Mouse (Mus musculus): ENCODE data around the gene Pcnx. TPM values are rescaled to one million over a fixed set of nuclear protein-coding genes. Genes with fewer than 3 reads are reported as not detected.

Gene Pcnx
- polyA plus RNA-seq, 1 experiment, result 39.1 TPM

- H3K4me1 ChIP-seq (ENCODE audit: control insufficient read depth, insufficient read depth, low read length), result no peaks in the 10 kb centered on the region
- TF ChIP-seq POLR2A (IDR thresholded peaks at IDR 0.05; ENCODE audit: low read depth, low read length) (no peak), CTCF (IDR thresholded peaks at IDR 0.05; ENCODE audit: borderline replicate concordance, insufficient read depth, low read length) (no peak)
Observed at GRCm38 (mm10) chr12:81918346-81918745, 58.5 kb downstream of the Pcnx start.

GRCm38 (mm10) chr12:81918886-81919285, 59.1 kb downstream of the Pcnx start:
- Histone ChIP-seq H3K4me3 (ENCODE audit: insufficient read depth, low read length) (no peak overlapping the region), H3K27ac (ENCODE audit: insufficient read depth, low read length) (no peak overlapping the region), H3K4me1 (ENCODE audit: control insufficient read depth, insufficient read depth, low read length) (no peaks in the 10 kb centered on the region)
- no peak for TF ChIP-seq POLR2A (IDR thresholded peaks at IDR 0.05; ENCODE audit: low read depth, low read length)

More at GRCm38 (mm10) chr12:81918346-81918745, 58.5 kb downstream of the Pcnx start:
- Histone ChIP-seq H3K27ac (ENCODE audit: insufficient read depth, low read length) (no peak overlapping the region), H3K4me3 (ENCODE audit: insufficient read depth, low read length) (no peak overlapping the region)

GRCm38 (mm10) chr12:81920027-81920426, 60.2 kb downstream of the Pcnx start:
- H3K4me1 ChIP-seq (ENCODE audit: control insufficient read depth, insufficient read depth, low read length), result no peaks in the 10 kb centered on the region
- no peak overlapping the region for H3K27ac ChIP-seq (ENCODE audit: insufficient read depth, low read length)
- H3K4me3 ChIP-seq (ENCODE audit: insufficient read depth, low read length), result no peak overlapping the region
- no peak for TF ChIP-seq POLR2A (IDR thresholded peaks at IDR 0.05; ENCODE audit: low read depth, low read length)
- no peak for TF ChIP-seq CTCF (IDR thresholded peaks at IDR 0.05; ENCODE audit: borderline replicate concordance, insufficient read depth, low read length)

GRCm38 (mm10) chr12:81920614-81921013, 60.8 kb downstream of the Pcnx start:
- Histone ChIP-seq H3K4me3 (ENCODE audit: insufficient read depth, low read length) (no peak overlapping the region), H3K27ac (ENCODE audit: insufficient read depth, low read length) (no peak overlapping the region), H3K4me1 (ENCODE audit: control insufficient read depth, insufficient read depth, low read length) (no peaks in the 10 kb centered on the region)
- TF ChIP-seq POLR2A (IDR thresholded peaks at IDR 0.05; ENCODE audit: low read depth, low read length) (no peak), CTCF (IDR thresholded peaks at IDR 0.05; ENCODE audit: borderline replicate concordance, insufficient read depth, low read length) (no peak)

GRCm38 (mm10) chr12:81921785-81922184, 62.0 kb downstream of the Pcnx start:
- Histone ChIP-seq H3K27ac (ENCODE audit: insufficient read depth, low read length) (no peak overlapping the region), H3K4me3 (ENCODE audit: insufficient read depth, low read length) (no peak overlapping the region), H3K4me1 (ENCODE audit: control insufficient read depth, insufficient read depth, low read length) (no peaks in the 10 kb centered on the region)
- TF ChIP-seq CTCF (IDR thresholded peaks at IDR 0.05; ENCODE audit: borderline replicate concordance, insufficient read depth, low read length) (no peak), POLR2A (IDR thresholded peaks at IDR 0.05; ENCODE audit: low read depth, low read length) (no peak)

GRCm38 (mm10) chr12:81922838-81923237, 63.0 kb downstream of the Pcnx start:
- Histone ChIP-seq H3K4me1 (ENCODE audit: control insufficient read depth, insufficient read depth, low read length) (no peaks in the 10 kb centered on the region), H3K27ac (ENCODE audit: insufficient read depth, low read length) (no peak overlapping the region), H3K4me3 (ENCODE audit: insufficient read depth, low read length) (no peak overlapping the region)
- TF ChIP-seq CTCF (IDR thresholded peaks at IDR 0.05; ENCODE audit: borderline replicate concordance, insufficient read depth, low read length) (no peak), POLR2A (IDR thresholded peaks at IDR 0.05; ENCODE audit: low read depth, low read length) (no peak)

- TF ChIP-seq CTCF (IDR thresholded peaks at IDR 0.05; ENCODE audit: borderline replicate concordance, insufficient read depth, low read length) (no peak), POLR2A (IDR thresholded peaks at IDR 0.05; ENCODE audit: low read depth, low read length) (no peak)
- Histone ChIP-seq H3K4me1 (ENCODE audit: control insufficient read depth, insufficient read depth, low read length) (no peaks in the 10 kb centered on the region), H3K4me3 (ENCODE audit: insufficient read depth, low read length) (no peak overlapping the region), H3K27ac (ENCODE audit: insufficient read depth, low read length) (no peak overlapping the region)
Observed at GRCm38 (mm10) chr12:81927163-81927562, 67.3 kb downstream of the Pcnx start.

GRCm38 (mm10) chr12:81927643-81928381, 68.0 kb downstream of the Pcnx start:
- Histone ChIP-seq H3K27ac (ENCODE audit: insufficient read depth, low read length) (no peak overlapping the region), H3K4me3 (ENCODE audit: insufficient read depth, low read length) (no peak overlapping the region), H3K4me1 (ENCODE audit: control insufficient read depth, insufficient read depth, low read length) (no peaks in the 10 kb centered on the region)
- TF ChIP-seq POLR2A (IDR thresholded peaks at IDR 0.05; ENCODE audit: low read depth, low read length), result no peak
- TF ChIP-seq CTCF (IDR thresholded peaks at IDR 0.05; ENCODE audit: borderline replicate concordance, insufficient read depth, low read length), result no peak

GRCm38 (mm10) chr12:81928382-81928770, 68.6 kb downstream of the Pcnx start:
- H3K4me1 ChIP-seq (ENCODE audit: control insufficient read depth, insufficient read depth, low read length), result no peaks in the 10 kb centered on the region
- H3K27ac ChIP-seq (ENCODE audit: insufficient read depth, low read length), result no peak overlapping the region
- TF ChIP-seq CTCF (IDR thresholded peaks at IDR 0.05; ENCODE audit: borderline replicate concordance, insufficient read depth, low read length), result no peak
- TF ChIP-seq POLR2A (IDR thresholded peaks at IDR 0.05; ENCODE audit: low read depth, low read length), result no peak
- no peak overlapping the region for H3K4me3 ChIP-seq (ENCODE audit: insufficient read depth, low read length)

GRCm38 (mm10) chr12:81932015-81932414, 72.2 kb downstream of the Pcnx start:
- TF ChIP-seq POLR2A (IDR thresholded peaks at IDR 0.05; ENCODE audit: low read depth, low read length) (no peak), CTCF (IDR thresholded peaks at IDR 0.05; ENCODE audit: borderline replicate concordance, insufficient read depth, low read length) (no peak)
- peaks cover 1% of the 10 kb centered on the region; the same call in 1 of the 2 replicates for H3K4me1 ChIP-seq (ENCODE audit: control insufficient read depth, insufficient read depth, low read length)
- H3K27ac ChIP-seq (ENCODE audit: insufficient read depth, low read length), result no peak overlapping the region
- no peak overlapping the region for H3K4me3 ChIP-seq (ENCODE audit: insufficient read depth, low read length)
